Comparison of ENCODE assay signal across 13 mouse cellular contexts in genomic region chr6:142692085-142692484, GRCm38 (mm10). TPM values are rescaled to one million over a fixed set of nuclear protein-coding genes. Genes with fewer than 3 reads are reported as not detected.
"Had no signal": no experiment of that assay in that cellular context is flagged by ENCODE, and none has a peak within 500 bp of the region (broad histone marks: within the 10 kb centered on the region; RNA-seq: fewer than 3 reads in every experiment).

No protein-coding gene starts in this region.

- ATAC-seq: intestine, embryonic 15.5 days had no signal

- H3K9me3 ChIP-seq: intestine, embryonic 15.5 days; liver, embryonic 13.5 days; stomach, embryonic 15.5 days had no signal

- H3K4me2 ChIP-seq: intestine, embryonic 15.5 days; liver, embryonic 13.5 days; midbrain, embryonic 11.5 days; stomach, embryonic 15.5 days had no signal

- H3K4me3 ChIP-seq: intestine, embryonic 15.5 days; liver, embryonic 13.5 days; stomach, embryonic 15.5 days had no signal

- H3K4me1 ChIP-seq: intestine, embryonic 15.5 days; liver, embryonic 13.5 days; stomach, embryonic 15.5 days had no signal

- DNase-seq: layer of hippocampus, adult 9-11 months; liver, embryonic 13.5 days; lung, adult 2 months; lung, postnatal 14 days; lung, postnatal 4 days; midbrain, embryonic 14.5 days; thymus, postnatal 25 days had no signal

- H3K27me3 ChIP-seq: intestine, embryonic 15.5 days; liver, embryonic 13.5 days; stomach, embryonic 15.5 days had no signal

- H3K36me3 ChIP-seq: intestine, embryonic 15.5 days; liver, embryonic 13.5 days; stomach, embryonic 15.5 days had no signal

- H3K27ac ChIP-seq: intestine, embryonic 15.5 days; kidney, postnatal 0 days; liver, embryonic 13.5 days; stomach, embryonic 15.5 days had no signal

- H3K9ac ChIP-seq: intestine, embryonic 15.5 days; liver, embryonic 13.5 days; stomach, embryonic 15.5 days had no signal

RNA-seq across cellular contexts. Expression of gene Abcc9, which starts 10.0 kb away (rescaled TPM):
- total RNA-seq: megakaryocyte progenitor cell, adult 5-6 weeks; megakaryocyte-erythroid progenitor cell, adult 5-6 weeks had no signal
